In genomic region chr4:140960781-140961466, GRCm38 (mm10) we compare ENCODE assay signal across 8 mouse cellular contexts. TPM values are rescaled to one million over a fixed set of nuclear protein-coding genes. Genes with fewer than 3 reads are reported as not detected.
A peak's percentile ranks its signal among the peaks of the same experiment; 100 is the strongest.
DNase-seq lines count a peak whose midpoint lies in the region; ATAC-seq lines count a peak whose summit lies in the region.

Gene Sdhb, plus strand, starts transcription at chr4:140961203.

- peaks cover 4% of the 10 kb centered on the region; the same call in 1 of the 2 replicates for H3K27me3 ChIP-seq in intestine, embryonic 14.5 days (replicated peaks; ENCODE audit: control insufficient read depth, insufficient read depth, low read length)

- intact Hi-C loops in left cerebral cortex, postnatal 14 days (cut with DNase I), result no loop called here

- H3K4me3 ChIP-seq in intestine, embryonic 14.5 days (ENCODE audit: low read depth, low read length), result peak within 1 kb of the TSS; percentile 70

- DNase-seq in adrenal gland, adult 18-20 months (ENCODE audit: low spot score in 2 of 2), result peak; percentile 89 to 92
- peak; percentile 100 for DNase-seq in embryo, embryonic 11 days
- peak; percentile 98 for DNase-seq in gastrocnemius, postnatal 25 days
- peak; percentile 94 for DNase-seq in intestine, embryonic 14.5 days (ENCODE audit: low spot score)
- DNase-seq in left cerebral cortex, postnatal 14 days (ENCODE audit: low spot score in 2 of 2), result peak; percentile 96 to 97
- DNase-seq in mesoderm, embryonic 11.5 days (ENCODE audit: low read depth, low spot score), result peak; percentile 99
- DNase-seq in right cerebral cortex, postnatal 36 days (ENCODE audit: low spot score in 2 of 2), result peak; percentile 96 to 98
- peak; percentile 98 for DNase-seq in yolk sac, embryonic 10.5 days (ENCODE audit: low spot score)

- H3K27ac ChIP-seq in intestine, embryonic 14.5 days (ENCODE audit: low read depth), result peak within 1 kb of the TSS; percentile 77

- peaks cover 6% of the 10 kb centered on the region; the same call in 1 of the 2 replicates for H3K36me3 ChIP-seq in intestine, embryonic 14.5 days (ENCODE audit: control insufficient read depth, insufficient read depth, low read length)

- ATAC-seq in intestine, embryonic 14.5 days (replicated peaks; ENCODE audit: low FRiP score, low TSS enrichment, low read depth), result peak; percentile 97

- WGBS in intestine, embryonic 14.5 days, result 3% methylated on average over 37 of the region's 37 CpGs

- no peaks in the 10 kb centered on the region for H3K9me3 ChIP-seq in intestine, embryonic 14.5 days (ENCODE audit: control insufficient read depth, low read length)

- peak within 1 kb of the TSS; percentile 95 for H3K4me2 ChIP-seq in intestine, embryonic 14.5 days (ENCODE audit: low read length)

- H3K4me1 ChIP-seq in intestine, embryonic 14.5 days (replicated peaks; ENCODE audit: control insufficient read depth, insufficient read depth, low read length), result peaks cover 22% of the 10 kb centered on the region

- H3K9ac ChIP-seq in intestine, embryonic 14.5 days (ENCODE audit: low read length), result peak within 1 kb of the TSS; percentile 75

RNA-seq across cellular contexts. Expression of gene Sdhb, which starts in this region (rescaled TPM):
- 100 to 1,000 TPM; 457 to 601 TPM for total RNA-seq in adrenal gland, adult 18-20 months (2021)
- total RNA-seq in gastrocnemius, postnatal 25 days (2021), result 100 to 1,000 TPM; 613 to 621 TPM
- polyA plus RNA-seq in intestine, embryonic 14.5 days (2014; fragmentation: Nextera tagmentation; extraction: Ambion mirVana), result 457 and 488 TPM in 2 replicates
- 100 to 1,000 TPM; 196 to 202 TPM for total RNA-seq in left cerebral cortex, postnatal 14 days (2021)

Comparison
In these comparisons a context has a peak if more than half of its experiments do, and no peak if none do; other contexts are left out.
1. Peak in every context shown above with its lines: DNase-seq, ATAC-seq, H3K4me3 ChIP-seq and H3K27ac ChIP-seq.